Mouse (Mus musculus) thymus, adult 2 months (tissue): ENCODE results near the gene Scamp3.

Source experiments
- CTCF ChIP-seq: fragments of 200-500 bp; IDR thresholded peaks from 2 replicates; pipeline ENCODE4 v1.5.1; 2012; ENCODE audit warnings: mild to moderate bottlenecking, control low read depth, low read length, moderate library complexity, borderline replicate concordance; ENCODE audit not compliant: control insufficient read depth, poor library complexity, insufficient read depth; ENCODE audit errors: extremely low read depth
- POLR2A ChIP-seq: fragments of 200-500 bp; IDR thresholded peaks from 2 replicates; pipeline ENCODE4 v1.6.1; 2012; ENCODE audit warnings: mild to moderate bottlenecking, low read length, control low read depth, moderate library complexity; ENCODE audit not compliant: control insufficient read depth, poor library complexity, insufficient read depth; ENCODE audit errors: extremely low read depth

- no peak for TF ChIP-seq CTCF
- no peak for TF ChIP-seq POLR2A
These were observed 5.3 kb downstream of the Scamp3 start for GRCm38 (mm10) chr3:89182531-89183057.
